Mouse (Mus musculus) mammary gland, adult 2 months (tissue): Measurements from ENCODE around the gene Folr1. TPM values are rescaled to one million over a fixed set of nuclear protein-coding genes. Genes with fewer than 3 reads are reported as not detected.

ENCODE experiments used
- polyA plus RNA-seq: library from polyadenylated mRNA; depleted of rRNA; stranded (reverse); fragments of >200 nt; gene quantifications from 2 replicates; pipeline ENCODE4 v1.2.3, GENCODE M21; 2012; ENCODE audit warnings: low replicate concordance; rRNA removed

Gene Folr1
- 4.3 and 4.6 TPM in 2 replicates for polyA plus RNA-seq

GRCm38 (mm10) chr7:101870629-101871028, at the start of gene Folr1:
Gene Folr1, minus strand, starts transcription at chr7:101870788.

GRCm38 (mm10) chr7:101906287-101906681, 35.7 kb upstream of the Folr1 start, which contains the start of gene Tomt:
Gene Tomt, minus strand, starts transcription at chr7:101906359.

GRCm38 (mm10) chr7:101905561-101906286, 35.1 kb upstream of the Folr1 start, which contains the start of gene Lamtor1:
Gene Lamtor1, plus strand, starts transcription at chr7:101905904.

GRCm38 (mm10) chr7:101863415-101863814, 7.2 kb downstream of the Folr1 start, which contains the start of gene Anapc15:
Gene Anapc15, plus strand, starts transcription at chr7:101863715.

GRCm38 (mm10) chr7:101857094-101857493, 13.5 kb downstream of the Folr1 start, which contains the start of gene Folr2:
Gene Folr2, minus strand, starts transcription at chr7:101857194.

GRCm38 (mm10) chr7:101837606-101838471, 32.7 kb downstream of the Folr1 start, which contains the start of gene Inppl1:
Gene Inppl1, minus strand, starts transcription at chr7:101838229.

GRCm38 (mm10) chr7:101817861-101818401, 52.7 kb downstream of the Folr1 start, which contains the start of gene Phox2a:
Gene Phox2a, plus strand, starts transcription at chr7:101818313.

Other genes starting within 250 kb of the Folr1 start
- 23.6 and 48.0 TPM in 2 replicates for gene Clpb, start 207.2 kb downstream of the Folr1 start, polyA plus RNA-seq
- 0.17 TPM in 1 of 2 replicates, not detected in the other for gene Phox2a, start 52.5 kb downstream of the Folr1 start, polyA plus RNA-seq
- 117 and 153 TPM in 2 replicates for gene Inppl1, start 32.6 kb downstream of the Folr1 start, polyA plus RNA-seq
- 99.2 and 198 TPM in 2 replicates for gene Folr2, start 13.6 kb downstream of the Folr1 start, polyA plus RNA-seq
- 45.5 and 65.2 TPM in 2 replicates for gene Anapc15, start 7.1 kb downstream of the Folr1 start, polyA plus RNA-seq
- gene Lamtor1, start 35.1 kb upstream of the Folr1 start, polyA plus RNA-seq: 312 and 343 TPM in 2 replicates
- 0.60 and 0.75 TPM in 2 replicates for gene Tomt, start 35.6 kb upstream of the Folr1 start, polyA plus RNA-seq
- 10.1 and 22.7 TPM in 2 replicates for gene Lrrc51, start 63.1 kb upstream of the Folr1 start, polyA plus RNA-seq
- 88.8 and 110 TPM in 2 replicates for gene Numa1, start 63.3 kb upstream of the Folr1 start, polyA plus RNA-seq
- 18.8 and 23.5 TPM in 2 replicates for gene Il18bp, start 147.9 kb upstream of the Folr1 start, polyA plus RNA-seq
- gene Rnf121, start 194.7 kb upstream of the Folr1 start, polyA plus RNA-seq: 12.6 and 30.7 TPM in 2 replicates
- 20.6 and 21.7 TPM in 2 replicates for gene Xndc1, start 194.7 kb upstream of the Folr1 start, polyA plus RNA-seq
- gene Xntrpc, start 194.9 kb upstream of the Folr1 start, polyA plus RNA-seq: 4.1 and 4.3 TPM in 2 replicates
- 0.73 TPM in 1 of 2 replicates, not detected in the other for gene Trpc2, start 212.3 kb upstream of the Folr1 start, polyA plus RNA-seq
- 0.29 and 82.2 TPM in 2 replicates for gene Art1, start 231.0 kb upstream of the Folr1 start, polyA plus RNA-seq
- 0.24 and 6.7 TPM in 2 replicates for gene Art5, start 238.7 kb upstream of the Folr1 start, polyA plus RNA-seq
- gene Chrna10, start 246.0 kb upstream of the Folr1 start, polyA plus RNA-seq: not detected in 2 replicates